Mouse (Mus musculus) retina, adult 2 months (tissue): ENCODE results near the gene Kif16b.
"Not testable (repeated sequence)": the region's sequence is repeated elsewhere in the genome, so short reads cannot be mapped to it uniquely, and the experiment has no call there.

ENCODE experiments used
- DNase-seq: peaks from one replicate; pipeline ENCODE4 v3.0.0-alpha.2; 2012; ENCODE audit warnings: low read depth, low spot score

Kif16b gene

DNA sequence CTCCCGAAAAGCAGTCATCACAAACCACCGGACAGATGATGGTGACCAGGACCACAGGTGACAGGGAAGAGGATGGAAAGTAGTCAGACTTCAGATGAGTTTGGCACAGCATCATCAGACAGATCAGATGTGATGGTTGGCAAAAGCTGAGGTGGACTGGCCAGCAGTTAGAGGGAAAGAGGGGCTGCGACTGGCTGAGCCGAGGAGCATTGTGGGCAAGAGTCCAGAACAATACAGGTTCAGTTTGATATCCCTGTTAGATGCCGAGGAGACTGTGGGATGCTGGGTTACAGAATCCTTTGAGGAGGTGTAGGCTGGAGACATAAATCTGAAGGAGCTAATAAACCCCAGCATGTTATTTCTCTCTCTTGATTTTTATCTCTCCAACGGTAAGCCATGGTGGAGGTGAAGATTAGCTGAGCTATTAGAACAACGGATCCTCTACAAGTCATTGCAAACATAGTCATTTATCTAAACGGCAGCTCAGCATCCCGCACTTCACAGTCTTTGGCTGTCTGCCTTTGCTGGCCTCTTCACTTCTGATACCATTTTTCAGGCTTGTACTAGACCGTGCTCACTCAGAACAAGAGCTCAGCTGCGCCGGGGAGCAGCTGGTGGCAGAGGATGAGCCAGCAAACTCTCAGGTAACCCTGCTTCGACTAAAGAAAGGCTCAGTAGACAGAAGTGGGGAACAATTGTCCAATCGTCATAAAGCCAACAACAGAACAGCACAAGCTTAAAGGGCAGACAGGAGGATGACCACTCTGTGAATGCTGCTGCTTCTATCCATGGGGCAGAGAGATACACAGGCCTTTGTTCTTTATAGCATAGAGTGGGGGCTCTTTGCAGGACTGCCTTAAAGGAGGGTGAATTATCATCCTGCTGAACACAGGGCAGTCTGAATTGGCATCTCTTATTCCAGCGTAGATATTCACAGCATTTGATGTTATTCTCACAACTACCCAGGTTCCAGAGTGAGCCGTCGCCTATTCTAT, 304.9 kb downstream of the Kif16b start:
- DNase-seq: no peak

- DNase-seq: no peak
Measured at GRCm38 (mm10) chr2:142590938-142591337, 310.4 kb downstream of the Kif16b start.

GRCm38 (mm10) chr2:142590284-142590724, 311.0 kb downstream of the Kif16b start:
- no peak for DNase-seq

DNA sequence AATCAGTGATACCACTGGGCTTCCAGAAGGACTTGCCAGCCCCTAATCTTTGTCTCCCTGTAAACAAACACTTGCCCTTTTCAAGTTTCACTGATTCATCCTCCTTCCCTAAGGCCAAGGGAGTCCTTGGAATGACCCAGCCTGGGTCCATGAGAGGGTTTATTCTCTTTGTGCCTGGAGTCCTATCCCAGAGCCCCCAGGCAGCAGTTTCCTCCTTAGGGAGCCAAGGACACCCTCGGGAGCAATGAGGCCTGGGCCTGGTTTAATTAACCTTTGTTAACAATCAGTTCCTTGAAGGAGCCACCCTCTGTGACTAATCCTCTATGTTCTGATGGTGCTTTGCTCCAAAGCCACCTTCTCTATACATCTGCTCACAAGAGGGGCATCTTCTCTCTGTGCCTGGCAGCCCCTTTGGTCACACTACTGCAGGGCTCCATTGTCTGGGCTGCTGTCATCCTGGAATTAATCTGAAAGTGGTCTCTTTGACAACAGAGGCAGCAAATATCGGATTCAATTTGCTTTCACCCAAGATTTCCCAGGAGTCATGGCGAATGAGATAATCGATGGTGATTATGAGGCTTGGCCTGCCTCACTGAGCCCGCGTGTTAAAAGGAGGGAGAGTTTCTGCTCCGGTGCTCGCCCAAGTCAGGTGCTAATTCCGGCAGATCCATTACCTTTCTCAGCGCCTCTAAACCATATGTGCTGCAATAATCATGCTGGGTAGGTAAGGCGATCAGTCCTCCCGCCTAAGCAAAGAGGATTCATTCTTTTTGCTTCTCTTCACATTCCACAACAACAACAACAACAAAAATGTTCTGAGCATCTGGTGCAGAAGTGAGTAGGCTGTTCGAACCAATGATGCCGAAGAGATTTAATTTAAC, 311.7 kb downstream of the Kif16b start:
- DNase-seq: no peak

GRCm38 (mm10) chr2:142585845-142586244, 315.5 kb downstream of the Kif16b start:
- DNase-seq: no peak

GRCm38 (mm10) chr2:142584851-142585737, 316.2 kb downstream of the Kif16b start:
- DNase-seq: no peak

DNA sequence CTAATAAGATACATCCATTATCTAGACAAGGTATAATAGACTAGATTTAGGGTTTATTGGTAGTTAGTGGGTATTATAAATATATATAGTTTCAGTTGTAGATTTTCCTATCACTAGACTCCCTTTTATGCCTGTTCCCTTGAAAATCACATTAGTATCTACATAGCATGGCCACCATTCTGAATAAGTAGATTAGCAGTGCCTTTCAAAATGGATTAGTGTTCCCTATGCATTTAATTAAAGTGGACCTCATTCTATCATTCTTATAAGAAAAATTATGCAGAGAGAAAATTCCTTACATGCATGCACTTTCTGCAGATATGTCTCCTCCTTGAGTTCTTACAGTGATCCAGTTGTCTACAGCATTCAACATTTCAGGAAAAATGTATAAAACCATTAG, 320.9 kb downstream of the Kif16b start:
- DNase-seq: no peak

DNA sequence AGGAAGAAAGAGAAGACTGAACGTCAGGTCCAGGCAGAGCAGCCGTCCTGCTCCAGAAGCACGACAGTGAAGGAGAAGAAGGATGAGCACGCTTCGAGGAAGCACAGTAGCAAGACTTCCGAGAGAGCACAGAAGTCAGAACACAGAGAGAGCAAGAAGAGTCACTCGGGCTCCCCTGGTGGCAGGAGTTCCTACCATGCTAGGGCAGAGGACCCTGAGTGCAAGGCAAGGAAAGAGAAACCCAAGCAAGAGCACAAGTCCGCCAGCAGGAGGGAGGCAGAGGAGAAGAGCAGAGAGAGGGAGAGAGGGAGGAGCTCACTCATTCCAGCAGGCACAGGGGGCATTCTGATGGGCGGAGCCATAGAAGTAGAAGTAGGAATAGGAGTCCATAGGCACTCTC, 323.9 kb downstream of the Kif16b start:
- DNase-seq: not testable (repeated sequence)

DNA sequence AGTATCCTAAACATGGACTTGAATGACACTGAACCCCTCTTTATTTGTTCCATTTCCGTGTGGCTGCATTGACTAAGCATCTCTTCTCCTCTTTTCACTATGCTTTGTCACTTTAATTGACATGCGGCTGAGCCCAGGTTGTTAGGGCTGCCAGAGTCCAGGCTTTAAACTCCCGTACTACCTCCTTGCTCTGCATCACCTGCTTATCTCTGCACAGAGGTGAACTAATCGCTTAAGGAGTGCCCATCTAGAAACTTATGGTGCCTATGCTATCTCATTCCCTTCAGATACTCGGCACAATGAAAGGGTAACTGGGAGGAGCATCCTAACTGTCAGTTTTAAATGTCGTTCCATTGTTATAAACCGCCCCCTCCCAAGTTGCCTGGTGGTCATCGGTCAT, 331.6 kb downstream of the Kif16b start:
- DNase-seq: no peak
